Mouse (Mus musculus): ENCODE data around the gene Kctd11.

- TF ChIP-seq CTCF (IDR thresholded peaks at IDR 0.05; ENCODE audit: borderline replicate concordance, insufficient read depth, low read depth, low read length) (no peak), POLR2A (IDR thresholded peaks at IDR 0.05; ENCODE audit: borderline replicate concordance, insufficient read depth, low read length) (no peak)
Observed at GRCm38 (mm10) chr11:69884240-69884639, 3.0 kb upstream of the Kctd11 start.
